Mouse (Mus musculus) CH12.LX (cell line): ENCODE measurements around the gene Gm17455. TPM values are rescaled to one million over a fixed set of nuclear protein-coding genes. Genes with fewer than 3 reads are reported as not detected.

Experiments
- DNase-seq: peaks from one replicate; pipeline ENCODE4 v3.0.0-alpha.2; 2013; ENCODE audit errors: extremely low read depth
- H3K27ac ChIP-seq: 2 replicates; pipeline ENCODE4 v1.5.1; 2012; ENCODE audit warnings: low read depth, mild to moderate bottlenecking, control low read depth, moderate library complexity; ENCODE audit not compliant: insufficient read depth
- H3K27me3 ChIP-seq: replicated peaks from 2 replicates; pipeline ENCODE3; 2012; ENCODE audit warnings: inconsistent platforms
- H3K36me3 ChIP-seq, 2 experiments: replicated peaks in 1 of 2; 2 replicates each; pipeline versions ENCODE3 to v1.6.1; 2012; ENCODE audit warnings: inconsistent platforms in 1 of 2, low read length in 1 of 2, mild to moderate bottlenecking in 1 of 2, mixed read lengths in 1 of 2, moderate library complexity in 1 of 2; ENCODE audit not compliant: control insufficient read depth in 1 of 2, insufficient read depth in 1 of 2
- H3K4me1 ChIP-seq, 2 experiments: 2 replicates each; pipeline ENCODE4 v1.6.1; 2012; ENCODE audit warnings: inconsistent platforms in 1 of 2, moderate library complexity in 1 of 2; ENCODE audit not compliant: insufficient read depth in 2 of 2, control insufficient read depth in 1 of 2
- H3K4me2 ChIP-seq: 2 replicates; pipeline ENCODE4 v1.6.1; 2012; ENCODE audit warnings: low read depth, mild to moderate bottlenecking, control low read depth; ENCODE audit not compliant: poor library complexity, insufficient read depth, severe bottlenecking
- H3K4me3 ChIP-seq, 3 experiments: fragments of 150-350 bp in 1 of 3; sonication (generic) in 1 of 3; replicated peaks in 1 of 3; 2 replicates each; pipeline versions ENCODE3 to v1.5.1; 2011 to 2012; ENCODE audit warnings: low read depth in 2 of 3, low read length in 2 of 3, mild to moderate bottlenecking in 2 of 3, moderate library complexity in 2 of 3, control low read depth in 1 of 3, improper control_type of control experiment in 1 of 3, inconsistent platforms in 1 of 3, mixed read lengths in 1 of 3; ENCODE audit not compliant: poor library complexity in 1 of 3
- H3K79me2 ChIP-seq: replicated peaks from 2 replicates; pipeline ENCODE4 v1.6.1; 2012; ENCODE audit warnings: mild to moderate bottlenecking, moderate library complexity; ENCODE audit not compliant: control insufficient read depth, poor library complexity, insufficient read depth, severe bottlenecking; ENCODE audit errors: extremely low read depth
- H3K9ac ChIP-seq: 2 replicates; pipeline ENCODE4 v1.6.1; 2012; ENCODE audit warnings: low read depth, mild to moderate bottlenecking, control low read depth, moderate library complexity; ENCODE audit not compliant: insufficient read depth
- H3K9me3 ChIP-seq: replicated peaks from 2 replicates; pipeline ENCODE3; 2012; ENCODE audit warnings: low read length, inconsistent platforms, mixed read lengths
- CTCF ChIP-seq, 2 experiments: IDR thresholded peaks in 1 of 2; conservative IDR thresholded peaks in 1 of 2; 2 replicates each; pipeline ENCODE4 v1.5.1; 2011 to 2012; ENCODE audit warnings: low read depth in 2 of 2, low read length in 2 of 2, improper control_type of control experiment in 1 of 2, inconsistent platforms in 1 of 2, mild to moderate bottlenecking in 1 of 2, moderate library complexity in 1 of 2
- E2F4 ChIP-seq: IDR thresholded peaks from 2 replicates; pipeline ENCODE4 v1.6.1; 2011; ENCODE audit warnings: low read depth, low read length, improper control_type of control experiment; ENCODE audit not compliant: insufficient replicate concordance
- ELF1 ChIP-seq: IDR thresholded peaks from 2 replicates; pipeline ENCODE4 v1.6.1; 2014; ENCODE audit warnings: low read depth, mild to moderate bottlenecking, inconsistent platforms, low read length, improper control_type of control experiment
- EP300 ChIP-seq: IDR thresholded peaks from 2 replicates; pipeline ENCODE4 v1.6.1; 2011; ENCODE audit warnings: low read length, improper control_type of control experiment
- ETS1 ChIP-seq: conservative IDR thresholded peaks from 2 replicates; pipeline ENCODE4 v1.6.1; 2012; ENCODE audit warnings: low read depth, mild to moderate bottlenecking, inconsistent platforms, low read length, improper control_type of control experiment, moderate library complexity
- HCFC1 ChIP-seq: IDR thresholded peaks from 2 replicates; pipeline ENCODE4 v1.6.1; 2012; ENCODE audit warnings: low read depth, mild to moderate bottlenecking, inconsistent platforms, low read length, improper control_type of control experiment
- IRF4 ChIP-seq: IDR thresholded peaks from 2 replicates; pipeline ENCODE4 v1.6.1; 2014; ENCODE audit warnings: low read depth, mild to moderate bottlenecking, inconsistent platforms, low read length, improper control_type of control experiment
- JUND ChIP-seq: conservative IDR thresholded peaks from 2 replicates; pipeline ENCODE4 v1.6.1; 2011; ENCODE audit warnings: low read depth, low read length, improper control_type of control experiment
- MAFK ChIP-seq: IDR thresholded peaks from 2 replicates; pipeline ENCODE4 v1.6.1; 2011; ENCODE audit warnings: low read length, improper control_type of control experiment; ENCODE audit not compliant: insufficient replicate concordance
- MAX ChIP-seq: IDR thresholded peaks from 2 replicates; pipeline ENCODE4 v1.6.1; 2011; ENCODE audit warnings: low read length, improper control_type of control experiment
- MAZ ChIP-seq: IDR thresholded peaks from 2 replicates; pipeline ENCODE4 v1.6.1; 2012; ENCODE audit warnings: low read depth, mild to moderate bottlenecking, inconsistent platforms, low read length, improper control_type of control experiment, moderate library complexity
- MEF2A ChIP-seq: IDR thresholded peaks from 2 replicates; pipeline ENCODE4 v1.6.1; 2014; ENCODE audit warnings: low read depth, mild to moderate bottlenecking, inconsistent platforms, low read length, improper control_type of control experiment, borderline replicate concordance
- RCOR1 ChIP-seq: conservative IDR thresholded peaks from 2 replicates; pipeline ENCODE4 v1.6.1; 2012; ENCODE audit warnings: low read depth, mild to moderate bottlenecking, inconsistent platforms, low read length, improper control_type of control experiment
- SIN3A ChIP-seq: IDR thresholded peaks from 2 replicates; pipeline ENCODE4 v1.6.1; 2012; ENCODE audit warnings: low read length, improper control_type of control experiment, inconsistent platforms
- TBP ChIP-seq: conservative IDR thresholded peaks from 2 replicates; pipeline ENCODE4 v1.6.1; 2011; ENCODE audit warnings: low read depth, low read length, improper control_type of control experiment
- TCF12 ChIP-seq: IDR thresholded peaks from 2 replicates; pipeline ENCODE4 v1.6.1; 2014; ENCODE audit warnings: low read depth, mild to moderate bottlenecking, inconsistent platforms, low read length, improper control_type of control experiment
- ZKSCAN1 ChIP-seq: IDR thresholded peaks from 2 replicates; pipeline ENCODE4 v1.6.1; 2012; ENCODE audit warnings: low read depth, inconsistent platforms, low read length, improper control_type of control experiment, borderline replicate concordance
- ZMIZ1 ChIP-seq: IDR thresholded peaks from 2 replicates; pipeline ENCODE4 v1.6.1; 2012; ENCODE audit warnings: low read depth, mild to moderate bottlenecking, inconsistent platforms, low read length, improper control_type of control experiment
- dilution Hi-C: fragments of 300-500 bp; cut with MboI; formaldehyde crosslinking; loops from 2 replicates; pipeline ENCODE4 v1.14.3; 2020; ENCODE audit warnings: low sequenced_read_pairs; ENCODE audit not compliant: extremely low pct_unique_long_range_greater_than_20kb, extremely low pct_ligation_motif_present
- in situ Hi-C: fragments of 300-500 bp; cut with MboI; formaldehyde crosslinking; loops from 3 replicates; pipeline ENCODE4 v1.14.3; 2019; ENCODE audit warnings: low sequenced_read_pairs, low pct_ligation_motif_present, low pct_unique_long_range_greater_than_20kb, mixed read lengths
- polyA plus RNA-seq: library from polyadenylated mRNA; unstranded; fragments of >175 nt; gene quantifications from 2 replicates; pipeline ENCODE4 v1.2.1, GENCODE M21; 2012; ENCODE audit warnings: low read depth; ENCODE audit not compliant: insufficient read length
- total RNA-seq, 2 experiments: library from RNA; depleted of rRNA; stranded (reverse); fragments of 300-350 nt in 1 of 2; fragments of >200 nt in 1 of 2; gene quantifications; 2 replicates each; pipeline ENCODE4 v1.2.3; 2012 to 2014

The Gm17455 gene
- total and polyA plus RNA-seq, 3 experiments = not detected

- in situ Hi-C loops (loop anchor here (5.0 to 25.0 kb wide), 3 partner anchors 43 to 483 kb away; no protein-coding TSS in a partner anchor), dilution Hi-C loops (no loop called here)
- DNase-seq = no peak
- Histone ChIP-seq H3K9ac (no peak overlapping the region), H3K4me3 (no peak overlapping the region), H3K79me2 (no peaks in the 10 kb centered on the region; the same call in 1 of the 2 replicates), H3K36me3 (peaks cover 5 to 13% of the 10 kb centered on the region in 2 experiments), H3K4me1 (peaks cover 3 to 19% of the 10 kb centered on the region in 2 experiments), H3K9me3 (no peaks in the 10 kb centered on the region), H3K27me3 (peaks cover 1% of the 10 kb centered on the region), H3K27ac (no peak overlapping the region), H3K4me2 (no peak overlapping the region)
- TF ChIP-seq RCOR1 (no peak), MEF2A (no peak), EP300 (no peak), ELF1 (no peak), IRF4 (no peak), ZMIZ1 (no peak), SIN3A (no peak), TCF12 (no peak), JUND (no peak), E2F4 (no peak), MAFK (no peak), CTCF (conservative IDR thresholded peaks at IDR 0.05 in 1 of 2, IDR thresholded peaks at IDR 0.05 in 1 of 2; ENCODE audit: low read depth in 2 of 2, low read length in 2 of 2) (no peak), MAZ (no peak)
Observed at GRCm38 (mm10) chr10:60394936-60395335, 4.6 kb upstream of the Gm17455 start.

DNA sequence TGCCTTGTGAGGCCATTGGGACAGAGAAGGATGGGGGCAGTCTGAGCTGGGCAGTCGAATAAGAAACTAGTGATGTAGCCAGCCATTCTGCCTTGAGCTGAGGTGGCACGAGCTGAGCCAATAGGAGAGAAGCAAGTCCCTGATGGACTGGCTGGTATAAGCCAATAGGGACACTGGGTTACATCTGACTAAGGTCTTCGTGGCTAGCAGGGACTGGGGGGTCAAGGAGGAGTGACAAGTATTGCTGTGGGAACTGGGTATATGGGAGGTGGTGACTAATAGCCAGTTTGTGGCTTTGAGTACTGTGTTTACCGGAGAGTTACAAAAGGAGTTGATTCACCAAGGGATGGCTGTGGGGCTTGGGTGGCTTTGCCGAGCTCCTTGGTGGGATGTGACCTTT lies 3.9 kb upstream of the Gm17455 start:
- Histone ChIP-seq H3K27me3 (peaks cover 1% of the 10 kb centered on the region), H3K27ac (no peak overlapping the region), H3K36me3 (peaks cover 5 to 13% of the 10 kb centered on the region in 2 experiments), H3K4me3 (no peak overlapping the region), H3K4me2 (no peak overlapping the region), H3K79me2 (no peaks in the 10 kb centered on the region; the same call in 1 of the 2 replicates), H3K9ac (no peak overlapping the region), H3K4me1 (peaks cover 0 to 12% of the 10 kb centered on the region in 2 experiments; a peak in 3 of 4 replicates), H3K9me3 (no peaks in the 10 kb centered on the region)
- DNase-seq = no peak
- TF ChIP-seq ELF1 (no peak), ZKSCAN1 (no peak), ETS1 (no peak), HCFC1 (no peak), RCOR1 (no peak), MAX (no peak), TCF12 (no peak), TBP (no peak)
- in situ Hi-C loops = loop anchor here (25.0 kb wide), 1 partner anchor 483 kb away; no protein-coding TSS in a partner anchor
- dilution Hi-C loops = no loop called here
